Mouse (Mus musculus): ENCODE measurements around the gene Kcnip4. TPM values are rescaled to one million over a fixed set of nuclear protein-coding genes. Genes with fewer than 3 reads are reported as not detected.
A peak's percentile ranks its signal among the peaks of the same experiment; 100 is the strongest.

Gene Kcnip4
- polyA plus RNA-seq, 1 experiment from 2014 or later = 2.6 TPM

GRCm38 (mm10) chr5:49408351-49408750 is 116.4 kb downstream of the Kcnip4 start:
- H3K27me3 ChIP-seq (ENCODE audit: control insufficient read depth, insufficient read depth, low read length) = no peaks in the 10 kb centered on the region
- no peak overlapping the region for H3K27ac ChIP-seq (ENCODE audit: low read length)
- WGBS = 76% methylated on average over 1 of the region's 1 CpGs
- no peak overlapping the region for H3K9ac ChIP-seq (ENCODE audit: low read length)
- ATAC-seq (ENCODE audit: insufficient read depth, low FRiP score) = no peak
- H3K4me2 ChIP-seq (ENCODE audit: low read depth, low read length) = no peak overlapping the region
- no peaks in the 10 kb centered on the region for H3K9me3 ChIP-seq (replicated peaks; ENCODE audit: control insufficient read depth, low read length)
- no peaks in the 10 kb centered on the region for H3K36me3 ChIP-seq (ENCODE audit: control insufficient read depth, insufficient read depth, low read length)
- no peak overlapping the region for H3K4me3 ChIP-seq (replicated peaks; ENCODE audit: low read length)
- H3K4me1 ChIP-seq (ENCODE audit: control insufficient read depth, insufficient read depth, low read length) = no peaks in the 10 kb centered on the region

- Histone ChIP-seq H3K36me3 (ENCODE audit: control insufficient read depth, insufficient read depth, low read length) (no peaks in the 10 kb centered on the region), H3K9me3 (replicated peaks; ENCODE audit: control insufficient read depth, low read length) (no peaks in the 10 kb centered on the region), H3K9ac (ENCODE audit: low read length) (no peak overlapping the region), H3K4me3 (replicated peaks; ENCODE audit: low read length) (no peak overlapping the region), H3K27ac (ENCODE audit: low read length) (no peak overlapping the region), H3K27me3 (ENCODE audit: control insufficient read depth, insufficient read depth, low read length) (no peaks in the 10 kb centered on the region), H3K4me1 (ENCODE audit: control insufficient read depth, insufficient read depth, low read length) (no peaks in the 10 kb centered on the region), H3K4me2 (ENCODE audit: low read depth, low read length) (no peak overlapping the region)
- no peak for ATAC-seq (ENCODE audit: insufficient read depth, low FRiP score)
- WGBS = 38% methylated on average over 3 of the region's 3 CpGs
These were observed 154.1 kb downstream of the Kcnip4 start for GRCm38 (mm10) chr5:49370543-49371076.

DNA sequence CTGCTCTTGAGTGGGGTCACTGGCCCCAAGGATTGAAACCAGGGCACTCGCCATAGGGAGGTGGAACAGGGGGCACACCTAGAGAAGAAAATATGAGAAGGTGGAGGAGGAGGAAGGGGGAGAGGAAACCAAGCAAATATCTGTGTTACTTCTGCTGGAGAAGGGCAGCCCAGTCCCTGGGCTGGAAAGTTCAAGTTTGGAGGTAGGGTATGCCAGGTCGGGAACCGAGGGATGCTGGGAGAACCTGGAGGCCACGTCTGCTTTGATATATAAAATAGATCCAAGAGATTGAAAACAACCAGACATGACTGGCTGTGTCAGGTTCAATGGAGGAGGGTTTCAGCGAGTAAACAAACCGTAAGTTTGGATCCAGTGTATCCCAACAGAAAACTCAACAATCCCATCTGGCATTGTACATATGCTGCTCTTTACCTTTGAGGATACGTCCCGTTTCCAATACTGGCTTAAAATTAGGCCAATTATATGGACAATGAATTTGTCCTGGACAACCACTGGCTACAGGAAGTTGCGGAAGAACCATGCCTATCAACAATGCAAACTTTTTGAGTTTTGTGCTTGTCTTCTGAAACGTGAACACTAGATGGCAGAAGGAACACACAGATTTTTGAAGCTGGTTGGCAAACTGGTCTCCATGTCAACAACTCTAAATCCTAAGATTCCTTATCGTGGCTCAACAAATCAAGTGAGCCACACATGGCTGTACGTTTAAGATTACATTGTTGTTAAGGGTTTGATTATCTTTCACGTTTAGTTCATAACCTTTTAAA is 155.9 kb downstream of the Kcnip4 start:
- Histone ChIP-seq H3K4me1 (ENCODE audit: control insufficient read depth, insufficient read depth, low read length) (no peaks in the 10 kb centered on the region), H3K4me3 (replicated peaks; ENCODE audit: low read length) (no peak overlapping the region), H3K9ac (ENCODE audit: low read length) (no peak overlapping the region), H3K9me3 (replicated peaks; ENCODE audit: control insufficient read depth, low read length) (no peaks in the 10 kb centered on the region), H3K4me2 (ENCODE audit: low read depth, low read length) (no peak overlapping the region), H3K27me3 (ENCODE audit: control insufficient read depth, insufficient read depth, low read length) (no peaks in the 10 kb centered on the region), H3K36me3 (ENCODE audit: control insufficient read depth, insufficient read depth, low read length) (no peaks in the 10 kb centered on the region), H3K27ac (ENCODE audit: low read length) (no peak overlapping the region)
- 44% methylated on average over 13 of the region's 13 CpGs for WGBS
- no peak for ATAC-seq (ENCODE audit: insufficient read depth, low FRiP score)

GRCm38 (mm10) chr5:49356381-49356780 is 168.3 kb downstream of the Kcnip4 start:
- H3K9me3 ChIP-seq (replicated peaks; ENCODE audit: control insufficient read depth, low read length) = no peaks in the 10 kb centered on the region
- 77% methylated on average over 3 of the region's 3 CpGs for WGBS
- H3K4me1 ChIP-seq (ENCODE audit: control insufficient read depth, insufficient read depth, low read length) = no peaks in the 10 kb centered on the region
- ATAC-seq (ENCODE audit: insufficient read depth, low FRiP score) = no peak
- H3K27me3 ChIP-seq (ENCODE audit: control insufficient read depth, insufficient read depth, low read length) = no peaks in the 10 kb centered on the region
- no peak overlapping the region for H3K27ac ChIP-seq (ENCODE audit: low read length)
- H3K4me2 ChIP-seq (ENCODE audit: low read depth, low read length) = no peak overlapping the region
- no peak overlapping the region for H3K4me3 ChIP-seq (replicated peaks; ENCODE audit: low read length)
- H3K36me3 ChIP-seq (ENCODE audit: control insufficient read depth, insufficient read depth, low read length) = no peaks in the 10 kb centered on the region
- H3K9ac ChIP-seq (ENCODE audit: low read length) = no peak overlapping the region

GRCm38 (mm10) chr5:49352061-49352460 is 172.6 kb downstream of the Kcnip4 start:
- Histone ChIP-seq H3K9ac (ENCODE audit: low read length) (no peak overlapping the region), H3K4me3 (replicated peaks; ENCODE audit: low read length) (no peak overlapping the region), H3K9me3 (replicated peaks; ENCODE audit: control insufficient read depth, low read length) (no peaks in the 10 kb centered on the region), H3K36me3 (ENCODE audit: control insufficient read depth, insufficient read depth, low read length) (no peaks in the 10 kb centered on the region), H3K27ac (ENCODE audit: low read length) (no peak overlapping the region), H3K4me1 (ENCODE audit: control insufficient read depth, insufficient read depth, low read length) (no peaks in the 10 kb centered on the region), H3K27me3 (ENCODE audit: control insufficient read depth, insufficient read depth, low read length) (no peaks in the 10 kb centered on the region), H3K4me2 (ENCODE audit: low read depth, low read length) (no peak overlapping the region)
- 77% methylated on average over 5 of the region's 5 CpGs for WGBS
- ATAC-seq (ENCODE audit: insufficient read depth, low FRiP score) = no peak

- no peak overlapping the region for H3K4me2 ChIP-seq (ENCODE audit: low read depth, low read length)
- H3K9ac ChIP-seq (ENCODE audit: low read length) = no peak overlapping the region
- H3K27ac ChIP-seq (ENCODE audit: low read length) = no peak overlapping the region
- no peaks in the 10 kb centered on the region for H3K4me1 ChIP-seq (ENCODE audit: control insufficient read depth, insufficient read depth, low read length)
- no peak overlapping the region for H3K4me3 ChIP-seq (replicated peaks; ENCODE audit: low read length)
- ATAC-seq (ENCODE audit: insufficient read depth, low FRiP score) = peak; percentile 40; the same call in 1 of the 2 replicates
- 25% methylated on average over 4 of the region's 4 CpGs for WGBS
- H3K36me3 ChIP-seq (ENCODE audit: control insufficient read depth, insufficient read depth, low read length) = no peaks in the 10 kb centered on the region
- no peaks in the 10 kb centered on the region for H3K9me3 ChIP-seq (replicated peaks; ENCODE audit: control insufficient read depth, low read length)
- H3K27me3 ChIP-seq (ENCODE audit: control insufficient read depth, insufficient read depth, low read length) = no peaks in the 10 kb centered on the region
These were observed 174.4 kb downstream of the Kcnip4 start for GRCm38 (mm10) chr5:49350126-49350909.

DNA sequence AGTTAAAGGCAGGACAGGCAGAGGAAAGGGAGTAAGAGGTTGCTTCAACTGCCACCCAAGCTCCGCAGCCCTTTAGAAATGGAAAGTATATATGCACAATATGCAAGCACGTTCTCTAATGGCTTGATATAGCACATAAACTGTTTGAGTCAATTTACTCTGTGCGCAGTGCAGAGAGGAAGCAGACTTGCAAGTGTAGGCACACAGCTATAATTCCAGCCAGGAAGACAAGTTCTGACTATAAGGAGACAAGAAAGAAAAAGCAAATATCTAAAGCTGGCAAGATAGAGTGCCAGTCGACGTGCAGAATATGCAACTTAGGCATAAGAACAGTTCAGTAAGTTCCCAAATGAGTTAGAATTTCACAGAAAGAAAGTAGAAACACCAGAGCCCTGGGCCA is 175.2 kb downstream of the Kcnip4 start:
- no peak overlapping the region for H3K4me3 ChIP-seq (replicated peaks; ENCODE audit: low read length)
- H3K4me1 ChIP-seq (ENCODE audit: control insufficient read depth, insufficient read depth, low read length) = no peaks in the 10 kb centered on the region
- H3K36me3 ChIP-seq (ENCODE audit: control insufficient read depth, insufficient read depth, low read length) = no peaks in the 10 kb centered on the region
- no peaks in the 10 kb centered on the region for H3K9me3 ChIP-seq (replicated peaks; ENCODE audit: control insufficient read depth, low read length)
- H3K27me3 ChIP-seq (ENCODE audit: control insufficient read depth, insufficient read depth, low read length) = no peaks in the 10 kb centered on the region
- H3K27ac ChIP-seq (ENCODE audit: low read length) = no peak overlapping the region
- no peak for ATAC-seq (ENCODE audit: insufficient read depth, low FRiP score)
- no peak overlapping the region for H3K4me2 ChIP-seq (ENCODE audit: low read depth, low read length)
- H3K9ac ChIP-seq (ENCODE audit: low read length) = no peak overlapping the region
- 65% methylated on average over 5 of the region's 5 CpGs for WGBS

- ATAC-seq (ENCODE audit: insufficient read depth, low FRiP score) = no peak
- Histone ChIP-seq H3K27me3 (ENCODE audit: control insufficient read depth, insufficient read depth, low read length) (no peaks in the 10 kb centered on the region), H3K4me3 (replicated peaks; ENCODE audit: low read length) (no peak overlapping the region), H3K9ac (ENCODE audit: low read length) (no peak overlapping the region), H3K9me3 (replicated peaks; ENCODE audit: control insufficient read depth, low read length) (no peaks in the 10 kb centered on the region), H3K27ac (ENCODE audit: low read length) (no peak overlapping the region), H3K4me1 (ENCODE audit: control insufficient read depth, insufficient read depth, low read length) (no peaks in the 10 kb centered on the region), H3K36me3 (ENCODE audit: control insufficient read depth, insufficient read depth, low read length) (no peaks in the 10 kb centered on the region), H3K4me2 (ENCODE audit: low read depth, low read length) (no peak overlapping the region)
- 77% methylated on average over 5 of the region's 5 CpGs for WGBS
These were observed 176.2 kb downstream of the Kcnip4 start for GRCm38 (mm10) chr5:49348511-49348910.

DNA sequence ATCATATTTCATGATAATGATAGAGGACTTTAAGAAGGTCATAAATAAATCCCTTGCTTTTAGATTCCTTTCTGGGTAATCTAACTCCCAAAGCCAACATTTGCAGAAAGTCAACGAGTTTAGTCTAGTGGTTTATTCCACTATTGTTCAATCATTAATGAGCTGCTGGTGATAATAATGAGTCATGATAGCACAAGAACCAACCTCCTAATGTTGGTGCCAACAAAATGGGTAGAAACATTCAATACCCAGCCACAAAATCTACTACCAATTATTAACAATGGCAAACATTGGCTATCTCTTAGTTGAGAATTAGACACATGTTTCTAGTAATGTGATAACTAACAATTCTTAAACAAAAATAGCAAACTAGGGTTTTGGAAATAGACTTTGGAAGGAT is 180.1 kb downstream of the Kcnip4 start:
- 66% methylated on average over 1 of the region's 1 CpGs for WGBS
- H3K27me3 ChIP-seq (ENCODE audit: control insufficient read depth, insufficient read depth, low read length) = no peaks in the 10 kb centered on the region
- H3K9ac ChIP-seq (ENCODE audit: low read length) = no peak overlapping the region
- no peak overlapping the region for H3K27ac ChIP-seq (ENCODE audit: low read length)
- no peak for ATAC-seq (ENCODE audit: insufficient read depth, low FRiP score)
- no peak overlapping the region for H3K4me2 ChIP-seq (ENCODE audit: low read depth, low read length)
- no peaks in the 10 kb centered on the region for H3K4me1 ChIP-seq (ENCODE audit: control insufficient read depth, insufficient read depth, low read length)
- H3K4me3 ChIP-seq (replicated peaks; ENCODE audit: low read length) = no peak overlapping the region
- H3K36me3 ChIP-seq (ENCODE audit: control insufficient read depth, insufficient read depth, low read length) = no peaks in the 10 kb centered on the region
- no peaks in the 10 kb centered on the region for H3K9me3 ChIP-seq (replicated peaks; ENCODE audit: control insufficient read depth, low read length)

Data from stomach, embryonic 16.5 days (tissue).